Mouse (Mus musculus) embryonic facial prominence, embryonic 11.5 days (tissue): ENCODE measurements around the gene Eml6. TPM values are rescaled to one million over a fixed set of nuclear protein-coding genes. Genes with fewer than 3 reads are reported as not detected.

ENCODE experiments used
- ATAC-seq: fragments of 200-750 bp; cut with Nextera tagmentation; replicated peaks from 2 replicates; pipeline ENCODE4 v1.8.0; 2017; ENCODE audit warnings: low read depth; ENCODE audit not compliant: insufficient number of reproducible peaks, low FRiP score, low TSS enrichment
- DNase-seq: peaks from one replicate; pipeline ENCODE4 v3.0.0-alpha.2; 2015; ENCODE audit warnings: low spot score
- H3K27ac ChIP-seq: fragments of 300-500 bp; sonication (generic); replicated peaks from 2 replicates; pipeline ENCODE4 v1.5.1; 2014; ENCODE audit warnings: mild to moderate bottlenecking, low read depth, low read length, control low read depth
- H3K27me3 ChIP-seq: fragments of 300-500 bp; sonication (generic); 2 replicates; pipeline ENCODE4 v1.6.1; 2014; ENCODE audit warnings: mild to moderate bottlenecking, low read length, moderate library complexity, mixed read lengths; ENCODE audit not compliant: control insufficient read depth, insufficient read depth
- H3K36me3 ChIP-seq: fragments of 300-500 bp; sonication (generic); replicated peaks from 2 replicates; pipeline ENCODE4 v1.6.1; 2014; ENCODE audit warnings: low read depth, mild to moderate bottlenecking, low read length, moderate library complexity, mixed read lengths; ENCODE audit not compliant: control insufficient read depth, insufficient read depth
- H3K4me1 ChIP-seq: fragments of 300-500 bp; sonication (generic); 2 replicates; pipeline ENCODE4 v1.6.1; 2014; ENCODE audit warnings: low read length, mixed read lengths; ENCODE audit not compliant: control insufficient read depth, insufficient read depth
- H3K4me2 ChIP-seq: fragments of 300-500 bp; sonication (generic); 2 replicates; pipeline ENCODE4 v1.6.1; 2014; ENCODE audit warnings: low read depth, mild to moderate bottlenecking, control low read depth, low read length, moderate library complexity
- H3K4me3 ChIP-seq: fragments of 300-500 bp; sonication (generic); 2 replicates; pipeline ENCODE4 v1.5.1; 2014; ENCODE audit warnings: low read depth, low read length, control low read depth
- H3K9ac ChIP-seq: fragments of 300-500 bp; sonication (generic); replicated peaks from 2 replicates; pipeline ENCODE4 v1.6.1; 2014; ENCODE audit warnings: mild to moderate bottlenecking, control low read depth, low read length
- H3K9me3 ChIP-seq: fragments of 300-500 bp; sonication (generic); replicated peaks from 2 replicates; pipeline ENCODE4 v1.6.1; 2016; ENCODE audit warnings: mild to moderate bottlenecking, low read length, inconsistent platforms, mixed read lengths; ENCODE audit not compliant: control insufficient read depth
- WGBS: fragments of 180-500 bp; shearing (Covaris S2); extraction: QIAGEN DNeasy Blood & Tissue Kit; methylation state at CpG from one replicate; pipeline ENCODE4 v1.1.7; 2014; 5-methylcytosine and 5-hydroxymethylcytosine counted together
- polyA plus RNA-seq: library from polyadenylated mRNA; unstranded; fragments of >200 nt; fragmentation: Nextera tagmentation; extraction: Ambion mirVana; gene quantifications from 2 replicates; pipeline ENCODE4 v1.2.1, GENCODE M21; 2014

The Eml6 gene
- polyA plus RNA-seq, 1 experiment from 2014 or later, result 0.43 TPM

- H3K4me1 ChIP-seq, result no peaks in the 10 kb centered on the region
- H3K27ac ChIP-seq, result no peak overlapping the region
- 100% methylated on average over 2 of the region's 2 CpGs for WGBS
- ATAC-seq (no peak), DNase-seq (peak; percentile 36)
- H3K4me3 ChIP-seq, result no peak overlapping the region
- no peak overlapping the region for H3K9ac ChIP-seq
- H3K36me3 ChIP-seq, result no peaks in the 10 kb centered on the region
- H3K4me2 ChIP-seq, result no peak overlapping the region
- H3K27me3 ChIP-seq, result no peaks in the 10 kb centered on the region
- no peaks in the 10 kb centered on the region for H3K9me3 ChIP-seq
Measured at GRCm38 (mm10) chr11:29714789-29715188, 311.0 kb downstream of the Eml6 start.

GRCm38 (mm10) chr11:29714114-29714513, 311.7 kb downstream of the Eml6 start:
- H3K36me3 ChIP-seq, result no peaks in the 10 kb centered on the region

GRCm38 (mm10) chr11:29709512-29709911, 316.3 kb downstream of the Eml6 start:
- H3K4me2 ChIP-seq, result no peak overlapping the region
- no peak overlapping the region for H3K9ac ChIP-seq
- no peak overlapping the region for H3K27ac ChIP-seq
- H3K4me3 ChIP-seq, result no peak overlapping the region
- no peak for ATAC-seq
- no peaks in the 10 kb centered on the region; the same call in 1 of the 2 replicates for H3K36me3 ChIP-seq
- DNase-seq, result no peak
- no peaks in the 10 kb centered on the region for H3K4me1 ChIP-seq
- H3K9me3 ChIP-seq, result no peaks in the 10 kb centered on the region
- H3K27me3 ChIP-seq, result no peaks in the 10 kb centered on the region

More at GRCm38 (mm10) chr11:29714114-29714513, 311.7 kb downstream of the Eml6 start:
- Histone ChIP-seq H3K27ac (no peak overlapping the region), H3K4me3 (no peak overlapping the region), H3K27me3 (no peaks in the 10 kb centered on the region), H3K4me1 (no peaks in the 10 kb centered on the region), H3K9me3 (no peaks in the 10 kb centered on the region), H3K4me2 (no peak overlapping the region), H3K9ac (no peak overlapping the region)
- DNase-seq (no peak), ATAC-seq (no peak)
- WGBS, result 95% methylated on average over 7 of the region's 7 CpGs

- DNase-seq (no peak), ATAC-seq (no peak)
- no peaks in the 10 kb centered on the region; the same call in 1 of the 2 replicates for H3K36me3 ChIP-seq
Measured at GRCm38 (mm10) chr11:29706845-29707244, 319.0 kb downstream of the Eml6 start.

GRCm38 (mm10) chr11:29705263-29705662, 320.6 kb downstream of the Eml6 start:
- no peak for ATAC-seq

More at GRCm38 (mm10) chr11:29706845-29707244, 319.0 kb downstream of the Eml6 start:
- WGBS, result 92% methylated on average over 4 of the region's 4 CpGs
- no peak overlapping the region for H3K9ac ChIP-seq
- H3K4me2 ChIP-seq, result no peak overlapping the region
- no peaks in the 10 kb centered on the region for H3K27me3 ChIP-seq
- no peaks in the 10 kb centered on the region for H3K4me1 ChIP-seq
- no peaks in the 10 kb centered on the region for H3K9me3 ChIP-seq
- H3K27ac ChIP-seq, result no peak overlapping the region
- no peak overlapping the region for H3K4me3 ChIP-seq

GRCm38 (mm10) chr11:29702721-29703120, 323.1 kb downstream of the Eml6 start:
- WGBS, result 87% methylated on average over 3 of the region's 3 CpGs
- Histone ChIP-seq H3K36me3 (no peaks in the 10 kb centered on the region; the same call in 1 of the 2 replicates), H3K9me3 (no peaks in the 10 kb centered on the region), H3K4me2 (no peak overlapping the region), H3K27me3 (no peaks in the 10 kb centered on the region), H3K9ac (no peak overlapping the region), H3K4me3 (no peak overlapping the region), H3K27ac (no peak overlapping the region), H3K4me1 (no peaks in the 10 kb centered on the region)
- ATAC-seq, result no peak
- no peak for DNase-seq

More at GRCm38 (mm10) chr11:29705263-29705662, 320.6 kb downstream of the Eml6 start:
- Histone ChIP-seq H3K9me3 (no peaks in the 10 kb centered on the region), H3K27ac (no peak overlapping the region), H3K4me2 (no peak overlapping the region), H3K4me1 (no peaks in the 10 kb centered on the region), H3K9ac (no peak overlapping the region), H3K27me3 (no peaks in the 10 kb centered on the region), H3K36me3 (no peaks in the 10 kb centered on the region; the same call in 1 of the 2 replicates), H3K4me3 (no peak overlapping the region)
- no peak for DNase-seq

- Histone ChIP-seq H3K27me3 (no peaks in the 10 kb centered on the region), H3K4me2 (no peak overlapping the region), H3K9ac (no peak overlapping the region), H3K27ac (no peak overlapping the region), H3K36me3 (no peaks in the 10 kb centered on the region), H3K4me1 (no peaks in the 10 kb centered on the region), H3K9me3 (no peaks in the 10 kb centered on the region), H3K4me3 (no peak overlapping the region)
- DNase-seq (no peak), ATAC-seq (no peak)
Measured at GRCm38 (mm10) chr11:29694754-29695153, 331.1 kb downstream of the Eml6 start.

- ATAC-seq, result peak; percentile 93
Measured at GRCm38 (mm10) chr11:29693576-29694410, 332.0 kb downstream of the Eml6 start.

More at GRCm38 (mm10) chr11:29693576-29694410, 332.0 kb downstream of the Eml6 start:
- peak overlapping the region; percentile 98 for H3K27ac ChIP-seq
- H3K27me3 ChIP-seq, result no peaks in the 10 kb centered on the region
- peak; percentile 90 for DNase-seq
- peak overlapping the region; percentile 98 for H3K9ac ChIP-seq
- WGBS, result 0% methylated on average over 52 of the region's 53 CpGs
- H3K4me2 ChIP-seq, result peak overlapping the region; percentile 32
- H3K9me3 ChIP-seq, result no peaks in the 10 kb centered on the region
- H3K4me3 ChIP-seq, result peak overlapping the region; percentile 97
- H3K4me1 ChIP-seq, result no peaks in the 10 kb centered on the region
- no peaks in the 10 kb centered on the region for H3K36me3 ChIP-seq
